Mouse (Mus musculus): Measurements from ENCODE around the gene Fam213a. TPM values are rescaled to one million over a fixed set of nuclear protein-coding genes. Genes with fewer than 3 reads are reported as not detected.

Fam213a gene
- total RNA-seq, 2 experiments from 2014 or later = 3.5 to 3.6 TPM

DNA sequence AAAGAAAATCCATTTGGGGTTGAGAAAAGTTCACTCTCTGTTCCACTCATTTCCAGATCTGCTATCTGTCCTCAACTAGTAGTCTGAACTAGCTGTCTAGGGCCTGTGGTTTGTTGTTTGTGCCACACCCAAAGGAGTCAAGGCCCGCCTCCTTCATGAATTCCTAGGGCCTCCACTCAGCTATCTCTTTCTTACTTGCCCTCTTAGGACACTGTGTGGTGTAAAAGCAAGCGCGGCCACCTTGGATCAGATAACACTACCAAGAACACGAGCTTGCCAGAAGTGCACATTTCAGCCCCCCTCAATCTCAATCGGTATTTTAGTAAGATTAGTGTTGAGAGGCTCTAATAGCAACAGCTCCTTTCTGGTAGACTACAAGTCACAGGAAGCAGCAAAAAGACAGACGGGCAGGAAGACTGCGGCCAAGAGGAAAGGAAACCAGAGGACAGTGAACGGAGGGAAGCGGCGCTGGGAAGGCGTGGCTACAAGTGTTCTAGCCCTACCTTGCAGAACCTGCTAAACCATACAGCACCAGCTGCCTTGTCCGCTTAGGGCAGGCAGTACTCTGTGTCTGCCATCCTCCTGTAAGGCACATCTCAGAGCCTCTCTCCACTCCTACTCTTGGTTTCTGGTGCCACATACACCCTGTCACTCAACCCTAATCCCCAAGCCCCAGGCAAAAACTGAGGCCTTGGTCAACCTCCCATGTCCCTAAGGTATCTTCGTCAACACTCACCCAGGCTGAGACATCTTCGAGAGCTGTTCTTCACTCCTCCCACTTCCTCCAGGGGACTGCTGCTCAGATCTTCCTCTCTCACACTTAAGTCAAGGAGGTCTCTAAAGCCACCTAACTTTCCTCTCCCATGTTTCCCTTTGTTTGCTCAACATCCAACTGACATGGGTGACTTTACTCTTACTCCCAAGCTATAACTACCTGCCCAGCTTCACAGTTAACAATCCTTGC, 65.9 kb downstream of the Fam213a start:
- ATAC-seq (ENCODE audit: poor library complexity, severe bottlenecking) = peak; percentile 86

- ATAC-seq (ENCODE audit: poor library complexity, severe bottlenecking) = no peak
Measured at GRCm38 (mm10) chr14:40943802-40944201, 69.8 kb downstream of the Fam213a start.

Other genes starting within 250 kb of the Fam213a start
- 0.30 and 0.31 TPM in 2 replicates for gene Sh2d4b, start 120.5 kb downstream of the Fam213a start, total RNA-seq (2015)
- 0.18 and 0.28 TPM in 2 replicates for gene Sh2d4b, start 120.5 kb downstream of the Fam213a start, total RNA-seq (2017)
- gene Tspan14, start 47.0 kb downstream of the Fam213a start, total RNA-seq (2015) = 60.6 and 66.0 TPM in 2 replicates
- 72.4 and 76.5 TPM in 2 replicates for gene Tspan14, start 47.0 kb downstream of the Fam213a start, total RNA-seq (2017)
- not detected in 2 replicates for gene Dydc2, start 55.4 kb upstream of the Fam213a start, total RNA-seq (2015)
- not detected in 2 replicates for gene Dydc2, start 55.4 kb upstream of the Fam213a start, total RNA-seq (2017)
- gene Dydc1, start 59.1 kb upstream of the Fam213a start, total RNA-seq (2015) = not detected in 2 replicates
- gene Dydc1, start 59.1 kb upstream of the Fam213a start, total RNA-seq (2017) = not detected in 2 replicates
- gene Mat1a, start 91.2 kb upstream of the Fam213a start, total RNA-seq (2015) = not detected in 2 replicates
- not detected in 2 replicates for gene Mat1a, start 91.2 kb upstream of the Fam213a start, total RNA-seq (2017)
- not detected in 2 replicates for gene Sftpa1, start 118.0 kb upstream of the Fam213a start, total RNA-seq (2015)
- gene Sftpa1, start 118.0 kb upstream of the Fam213a start, total RNA-seq (2017) = not detected in 2 replicates
- not detected in 2 replicates for gene Mbl1, start 137.7 kb upstream of the Fam213a start, total RNA-seq (2015)
- gene Mbl1, start 137.7 kb upstream of the Fam213a start, total RNA-seq (2017) = not detected in 2 replicates
- not detected in 2 replicates for gene Sftpd, start 171.4 kb upstream of the Fam213a start, total RNA-seq (2015)
- not detected in 2 replicates for gene Sftpd, start 171.4 kb upstream of the Fam213a start, total RNA-seq (2017)

Measured in megakaryocyte, adult 5-6 weeks (primary cell).